Mouse (Mus musculus) c-Kit-negative CD71-positive TER-119-positive erythroid progenitor cells, embryonic 14.5 days (primary cell): ENCODE data around the gene Tdpoz2.
"Not testable (repeated sequence)": the region's sequence is repeated elsewhere in the genome, so short reads cannot be mapped to it uniquely, and the experiment has no call there.

ENCODE experiments used
- DNase-seq: peaks from one replicate; pipeline ENCODE4 v3.0.0-alpha.2; 2013; ENCODE audit warnings: low read depth, low spot score

Gene Tdpoz2

GRCm38 (mm10) chr3:93652586-93652985 lies at the start of gene Tdpoz2:
TSS of gene Tdpoz2 (minus strand) at chr3:93652686.
- no peak for DNase-seq

- DNase-seq: not testable (repeated sequence)
Measured at GRCm38 (mm10) chr3:93692970-93693369, 40.5 kb upstream of the Tdpoz2 start, which contains the start of gene Gm37596. TSS of gene Gm37596 (minus strand) at chr3:93693070.

DNA sequence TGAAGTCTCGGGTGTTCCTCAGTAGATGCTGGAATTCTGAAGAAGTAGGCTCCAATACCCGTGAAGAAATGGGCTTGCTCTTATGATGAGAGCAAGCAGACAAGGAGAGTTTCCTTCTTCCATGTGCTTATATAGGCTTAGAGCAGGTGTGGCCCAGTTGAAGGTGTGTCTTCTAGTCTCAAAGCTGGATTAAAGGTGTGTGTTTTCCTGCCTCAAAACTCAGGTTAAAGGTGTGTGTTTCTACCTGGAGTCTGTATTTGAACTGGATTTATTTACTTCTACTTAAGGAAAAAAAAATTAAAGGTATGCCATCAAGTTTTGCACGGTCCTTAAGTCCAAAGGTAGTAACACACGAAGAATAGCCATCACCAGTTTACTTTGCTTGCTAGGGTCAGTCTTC lies 23.7 kb upstream of the Tdpoz2 start, which contains the start of gene Tdpoz1:
Gene Tdpoz1 (minus strand): TSS at position 101 of the 400 bp plus-strand sequence.
- DNase-seq: not testable (repeated sequence)

- DNase-seq: not testable (repeated sequence)
Measured at GRCm38 (mm10) chr3:93670805-93671503, 18.5 kb upstream of the Tdpoz2 start.

- DNase-seq: no peak
Measured at GRCm38 (mm10) chr3:93654260-93654659, 1.8 kb upstream of the Tdpoz2 start.

DNA sequence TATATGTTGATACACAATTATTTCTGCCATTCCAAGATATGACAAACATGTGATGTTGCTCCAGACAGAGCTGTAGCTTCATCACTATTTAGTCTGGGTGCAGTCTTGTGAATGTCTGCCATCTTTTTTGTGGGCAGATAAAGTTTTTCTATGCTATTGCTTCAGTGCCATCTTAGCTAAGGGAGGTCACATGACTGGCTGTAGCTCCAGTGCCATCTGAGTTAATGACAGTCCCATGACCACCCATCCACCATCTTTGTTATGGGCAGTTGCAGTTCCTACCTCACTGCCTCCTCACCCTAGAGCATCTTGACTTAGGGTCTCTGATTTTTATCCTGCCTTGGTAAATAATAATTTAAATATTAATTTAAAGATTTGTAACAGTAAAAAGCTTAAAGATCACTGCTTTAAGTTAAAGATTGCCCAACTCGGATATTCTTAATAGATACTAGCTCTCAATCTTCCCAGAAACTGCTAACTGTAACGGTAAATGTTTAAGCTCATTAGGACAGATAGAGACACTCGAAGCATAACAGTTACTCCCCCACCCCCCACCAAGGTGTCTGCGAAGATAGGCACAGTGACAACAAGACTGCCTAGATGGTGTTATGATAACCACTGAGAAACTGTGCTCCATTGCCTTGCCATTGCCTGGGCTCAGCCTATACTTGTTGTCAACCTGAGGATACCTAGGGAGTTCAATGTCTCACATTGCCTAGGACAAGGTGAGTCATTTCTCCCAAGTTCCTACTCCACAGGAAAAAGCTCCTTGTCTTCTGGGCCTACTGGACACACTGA lies 21.4 kb downstream of the Tdpoz2 start:
- not testable (repeated sequence) for DNase-seq

- not testable (repeated sequence) for DNase-seq
Measured at GRCm38 (mm10) chr3:93608970-93609369, 43.5 kb downstream of the Tdpoz2 start.

GRCm38 (mm10) chr3:93601903-93602302 lies 50.6 kb downstream of the Tdpoz2 start:
- no peak for DNase-seq
